Mouse (Mus musculus) intestine, embryonic 15.5 days (tissue): Measurements from ENCODE around the gene Pnpla6. TPM values are rescaled to one million over a fixed set of nuclear protein-coding genes. Genes with fewer than 3 reads are reported as not detected.
"Not testable (repeated sequence)": the region's sequence is repeated elsewhere in the genome, so short reads cannot be mapped to it uniquely, and the experiment has no call there.

Experiments
- ATAC-seq: fragments of 200-750 bp; cut with Nextera tagmentation; 2 replicates; pipeline ENCODE4 v1.8.0; 2017; ENCODE audit warnings: moderate TSS enrichment, moderate library complexity
- H3K27ac ChIP-seq: fragments of 300-500 bp; sonication (generic); 2 replicates; pipeline ENCODE4 v1.5.1; 2015; ENCODE audit warnings: mild to moderate bottlenecking, inconsistent platforms
- H3K27me3 ChIP-seq: fragments of 300-500 bp; sonication (generic); replicated peaks from 2 replicates; pipeline ENCODE4 v1.6.1; 2015; ENCODE audit warnings: inconsistent platforms
- H3K36me3 ChIP-seq: fragments of 300-500 bp; sonication (generic); 2 replicates; pipeline ENCODE4 v1.6.1; 2015; ENCODE audit warnings: inconsistent platforms
- H3K4me1 ChIP-seq: fragments of 300-500 bp; sonication (generic); replicated peaks from 2 replicates; pipeline ENCODE4 v1.6.1; 2015; ENCODE audit warnings: inconsistent platforms
- H3K4me2 ChIP-seq: fragments of 300-500 bp; sonication (generic); replicated peaks from 2 replicates; pipeline ENCODE4 v1.6.1; 2015; ENCODE audit warnings: mild to moderate bottlenecking, inconsistent platforms
- H3K4me3 ChIP-seq: fragments of 300-500 bp; sonication (generic); replicated peaks from 2 replicates; pipeline ENCODE4 v1.5.1; 2015; ENCODE audit warnings: inconsistent platforms
- H3K9ac ChIP-seq: fragments of 300-500 bp; sonication (generic); 2 replicates; pipeline ENCODE4 v1.6.1; 2015; ENCODE audit warnings: inconsistent platforms
- H3K9me3 ChIP-seq: fragments of 300-500 bp; sonication (generic); 2 replicates; pipeline ENCODE4 v1.6.1; 2016; ENCODE audit warnings: inconsistent platforms
- WGBS: fragments of 180-500 bp; shearing (Covaris S2); methylation state at CpG from one replicate; pipeline ENCODE4 v1.1.7; 2015; 5-methylcytosine and 5-hydroxymethylcytosine counted together
- polyA plus RNA-seq: library from polyadenylated mRNA; unstranded; fragments of >200 nt; fragmentation: Nextera tagmentation; extraction: Ambion mirVana; gene quantifications from 2 replicates; pipeline ENCODE4 v1.2.1, GENCODE M21; 2015

Gene Pnpla6
- polyA plus RNA-seq, 1 experiment from 2014 or later, result 34.4 TPM

DNA sequence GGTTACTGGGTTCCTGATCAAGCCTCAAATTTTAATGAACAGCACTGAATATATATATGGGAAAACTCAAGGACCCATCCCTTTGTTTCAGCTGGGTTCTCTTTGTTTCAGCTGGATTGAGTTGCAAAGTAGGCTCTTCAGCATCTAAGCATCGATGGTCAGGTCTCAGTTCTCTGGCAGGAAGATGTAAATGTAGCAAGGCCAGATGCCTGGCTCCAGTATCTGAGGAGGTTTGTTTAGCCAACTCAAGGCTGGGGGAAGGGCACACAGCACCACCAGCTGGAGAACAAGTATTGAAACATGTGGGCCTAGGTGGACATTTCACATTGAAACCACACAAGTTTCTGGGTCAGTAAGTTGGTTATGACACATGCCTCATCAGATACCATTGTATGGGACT is 37.1 kb downstream of the Pnpla6 start:
- H3K9ac ChIP-seq, result no peak overlapping the region
- 86% methylated on average over 1 of the region's 1 CpGs for WGBS

DNA sequence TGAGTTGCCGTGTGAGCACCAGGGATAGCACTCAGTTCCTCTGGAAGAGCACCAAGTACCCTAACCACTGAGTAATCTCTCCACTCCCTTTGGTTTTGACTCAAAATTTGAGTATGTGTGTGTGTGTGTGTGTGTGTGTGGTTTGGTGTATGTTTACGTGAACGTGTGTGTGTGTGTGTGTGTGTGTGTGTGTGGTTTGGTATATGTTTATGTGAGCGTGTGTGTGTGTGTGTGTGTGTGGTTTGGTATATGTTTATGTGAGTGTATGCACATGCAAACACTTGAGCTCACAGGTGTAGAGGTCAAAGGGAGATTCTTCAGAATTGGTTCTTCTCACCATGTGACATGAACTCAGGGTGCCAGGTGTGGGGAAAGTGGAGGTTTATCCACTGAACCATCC is 40.9 kb downstream of the Pnpla6 start:
- no peaks in the 10 kb centered on the region for H3K36me3 ChIP-seq
- no peaks in the 10 kb centered on the region for H3K4me1 ChIP-seq
- H3K9ac ChIP-seq, result no peak overlapping the region
- H3K4me2 ChIP-seq, result no peak overlapping the region
- H3K4me3 ChIP-seq, result no peak overlapping the region
- peak; percentile 86 for ATAC-seq
- WGBS, result 51% methylated on average over 4 of the region's 4 CpGs
- no peaks in the 10 kb centered on the region for H3K9me3 ChIP-seq
- H3K27ac ChIP-seq, result no peak overlapping the region
- no peaks in the 10 kb centered on the region for H3K27me3 ChIP-seq

More for the DNA sequence above, 37.1 kb downstream of the Pnpla6 start:
- Histone ChIP-seq H3K4me3 (no peak overlapping the region), H3K4me1 (no peaks in the 10 kb centered on the region), H3K9me3 (no peaks in the 10 kb centered on the region), H3K27me3 (no peaks in the 10 kb centered on the region), H3K27ac (no peak overlapping the region), H3K36me3 (no peaks in the 10 kb centered on the region), H3K4me2 (no peak overlapping the region)
- no peak for ATAC-seq

DNA sequence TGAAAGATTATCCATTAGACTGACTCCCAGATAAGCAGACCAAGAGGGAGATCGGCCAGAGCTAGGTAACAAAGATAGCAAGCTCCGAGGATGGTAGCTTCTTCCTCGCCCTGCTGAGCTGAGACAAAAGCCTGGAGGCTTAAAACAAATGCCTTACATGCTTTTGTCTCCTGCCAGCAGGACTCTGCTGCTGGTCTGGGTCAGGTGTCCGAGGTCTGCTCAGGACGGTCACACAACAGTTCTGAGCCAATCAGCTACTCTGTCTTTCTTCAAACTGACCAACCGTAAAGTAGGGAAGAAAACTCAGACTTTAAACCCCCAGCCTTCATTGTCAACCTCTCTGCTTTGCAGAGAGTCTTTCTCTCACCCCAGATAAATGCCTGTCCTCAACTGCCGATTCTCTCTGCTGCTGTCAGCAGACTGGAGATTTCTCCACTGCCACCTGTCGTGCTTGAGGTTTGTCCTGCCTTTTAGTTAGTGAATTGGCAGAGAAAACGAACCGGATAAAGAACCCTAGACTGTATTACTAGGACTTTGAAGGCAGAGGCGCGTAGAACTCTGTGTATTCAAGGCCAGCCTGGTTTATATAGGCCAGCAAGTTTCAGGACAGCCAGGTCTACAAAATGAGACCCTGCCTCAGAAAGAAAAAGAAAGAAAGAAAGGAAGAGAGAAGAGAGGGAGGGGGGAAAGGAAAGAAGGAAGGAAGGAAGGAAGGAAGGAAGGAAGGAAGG is 52.6 kb downstream of the Pnpla6 start, which contains the start of gene C330021F23Rik:
Gene C330021F23Rik (plus strand): TSS at position 350 of the 731 bp plus-strand sequence.
- Histone ChIP-seq H3K36me3 (no peaks in the 10 kb centered on the region), H3K9ac (peak within 1 kb of the TSS; percentile 26; the same call in 1 of the 2 replicates), H3K27ac (peak within 1 kb of the TSS; percentile 36; the same call in 1 of the 2 replicates), H3K27me3 (no peaks in the 10 kb centered on the region), H3K4me2 (peak within 1 kb of the TSS; percentile 48), H3K9me3 (no peaks in the 10 kb centered on the region), H3K4me3 (peak within 1 kb of the TSS; percentile 25), H3K4me1 (no peaks in the 10 kb centered on the region; the same call in 1 of the 2 replicates)
- peak; percentile 87 for ATAC-seq
- WGBS, result 4% methylated on average over 12 of the region's 12 CpGs

DNA sequence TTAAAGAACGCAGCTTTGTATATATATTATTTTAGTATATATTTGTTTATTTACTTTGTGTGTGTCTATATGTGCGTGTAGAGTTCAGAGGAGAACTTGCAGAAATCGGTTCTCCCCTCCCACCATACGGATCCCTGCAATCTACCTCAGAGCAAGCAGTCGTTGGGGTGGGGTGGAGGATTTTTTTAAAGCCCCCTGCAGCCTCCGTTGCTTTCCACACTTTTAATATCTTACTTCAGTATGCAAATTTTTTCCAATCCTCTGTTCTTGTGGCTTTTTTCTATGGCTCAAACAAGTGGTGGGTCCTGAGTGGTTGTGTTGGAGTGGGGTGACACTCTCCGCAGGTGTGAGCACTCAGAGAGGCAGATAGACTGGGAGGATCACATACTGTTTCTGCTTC is 53.2 kb downstream of the Pnpla6 start:
- peak overlapping the region; percentile 25 for H3K4me3 ChIP-seq
- H3K4me1 ChIP-seq, result no peaks in the 10 kb centered on the region; the same call in 1 of the 2 replicates
- H3K36me3 ChIP-seq, result no peaks in the 10 kb centered on the region
- no peak overlapping the region for H3K27ac ChIP-seq
- ATAC-seq, result 0 out of 2 replicates have a peak, but pooled peaks have one; percentile 49
- 9% methylated on average over 7 of the region's 7 CpGs for WGBS
- no peak overlapping the region; the same call in 1 of the 2 replicates for H3K9ac ChIP-seq
- H3K4me2 ChIP-seq, result peak overlapping the region; percentile 48
- H3K9me3 ChIP-seq, result no peaks in the 10 kb centered on the region
- no peaks in the 10 kb centered on the region for H3K27me3 ChIP-seq

DNA sequence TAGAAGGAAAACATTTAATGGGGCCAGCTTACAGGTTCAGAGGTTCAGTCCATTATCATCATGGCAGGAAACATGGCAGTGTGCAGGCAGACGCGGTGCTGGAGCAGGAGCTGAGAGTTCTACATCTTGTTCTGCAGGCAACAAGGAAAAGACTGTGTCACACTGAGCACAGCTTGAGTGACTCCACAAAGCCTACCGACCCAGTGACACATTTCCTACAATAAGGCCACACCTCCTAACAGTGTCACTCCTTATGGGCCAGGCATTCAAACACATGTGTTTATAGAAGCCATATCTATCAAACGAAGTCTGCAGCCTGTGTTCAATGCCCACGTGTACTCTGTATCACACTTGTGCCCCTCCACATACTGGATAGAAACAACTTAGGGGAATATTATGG is 54.6 kb downstream of the Pnpla6 start:
- H3K9me3 ChIP-seq, result no peaks in the 10 kb centered on the region
- no peaks in the 10 kb centered on the region for H3K27me3 ChIP-seq
- H3K27ac ChIP-seq, result no peak overlapping the region
- H3K4me1 ChIP-seq, result no peaks in the 10 kb centered on the region; the same call in 1 of the 2 replicates
- ATAC-seq, result no peak
- H3K4me3 ChIP-seq, result no peak overlapping the region
- H3K9ac ChIP-seq, result no peak overlapping the region
- no peak overlapping the region for H3K4me2 ChIP-seq
- whole genome bisulfite sequencing, result 84% methylated on average over 5 of the region's 5 CpGs
- H3K36me3 ChIP-seq, result no peaks in the 10 kb centered on the region

GRCm38 (mm10) chr8:3574546-3574945 is 59.4 kb downstream of the Pnpla6 start:
- no peak for ATAC-seq
- no peak overlapping the region for H3K27ac ChIP-seq
- no peaks in the 10 kb centered on the region for H3K9me3 ChIP-seq
- no peaks in the 10 kb centered on the region for H3K27me3 ChIP-seq
- no peaks in the 10 kb centered on the region for H3K36me3 ChIP-seq
- no peak overlapping the region for H3K4me2 ChIP-seq
- no peak overlapping the region for H3K9ac ChIP-seq
- 90% methylated on average over 3 of the region's 3 CpGs for WGBS
- 0 out of 2 replicates have a peak, but pooled peaks cover 2% of the 10 kb centered on the region for H3K4me1 ChIP-seq
- H3K4me3 ChIP-seq, result no peak overlapping the region

- H3K27ac ChIP-seq, result no peak overlapping the region
- no peak overlapping the region for H3K9ac ChIP-seq
Observed at GRCm38 (mm10) chr8:3576211-3576960, 61.2 kb downstream of the Pnpla6 start.

GRCm38 (mm10) chr8:3579390-3580364 is 64.5 kb downstream of the Pnpla6 start:
- Histone ChIP-seq H3K27ac (peak overlapping the region; percentile 2), H3K9ac (no peak overlapping the region), H3K4me1 (0 out of 2 replicates have a peak, but pooled peaks cover 4% of the 10 kb centered on the region), H3K4me2 (no peak overlapping the region), H3K27me3 (no peaks in the 10 kb centered on the region), H3K4me3 (no peak overlapping the region), H3K9me3 (no peaks in the 10 kb centered on the region), H3K36me3 (no peaks in the 10 kb centered on the region)
- WGBS, result 64% methylated on average over 9 of the region's 9 CpGs
- ATAC-seq, result peak; percentile 84

More at GRCm38 (mm10) chr8:3576211-3576960, 61.2 kb downstream of the Pnpla6 start:
- H3K4me1 ChIP-seq, result 0 out of 2 replicates have a peak, but pooled peaks cover 4% of the 10 kb centered on the region
- H3K9me3 ChIP-seq, result no peaks in the 10 kb centered on the region
- ATAC-seq, result peak; percentile 22
- H3K4me3 ChIP-seq, result no peak overlapping the region
- H3K36me3 ChIP-seq, result no peaks in the 10 kb centered on the region
- 65% methylated on average over 15 of the region's 15 CpGs for WGBS
- no peak overlapping the region for H3K4me2 ChIP-seq
- H3K27me3 ChIP-seq, result no peaks in the 10 kb centered on the region

DNA sequence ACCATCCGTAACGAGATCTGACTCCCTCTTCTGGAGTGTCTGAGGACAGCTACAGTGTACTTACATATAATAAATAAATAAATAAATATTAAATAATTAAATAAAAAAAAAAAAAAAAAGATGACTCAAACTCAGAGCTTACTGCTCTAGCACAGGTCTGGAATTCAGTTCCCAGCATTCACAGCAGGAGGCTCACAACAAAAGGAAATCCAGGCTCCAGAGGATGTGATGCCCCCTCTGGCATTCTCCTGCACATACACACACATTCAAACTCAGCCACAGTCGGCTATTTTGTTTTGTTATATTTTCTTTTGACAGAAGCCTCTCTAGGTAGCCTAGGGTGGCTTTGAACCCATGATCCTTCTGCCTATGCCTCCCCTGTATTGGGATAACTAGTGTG is 66.8 kb downstream of the Pnpla6 start:
- H3K36me3 ChIP-seq, H3K9ac ChIP-seq, ATAC-seq, H3K9me3 ChIP-seq, H3K27me3 ChIP-seq, H3K27ac ChIP-seq, H3K4me2 ChIP-seq, H3K4me3 ChIP-seq, H3K4me1 ChIP-seq: not testable (repeated sequence)
- 94% methylated on average over 3 of the region's 3 CpGs for WGBS

DNA sequence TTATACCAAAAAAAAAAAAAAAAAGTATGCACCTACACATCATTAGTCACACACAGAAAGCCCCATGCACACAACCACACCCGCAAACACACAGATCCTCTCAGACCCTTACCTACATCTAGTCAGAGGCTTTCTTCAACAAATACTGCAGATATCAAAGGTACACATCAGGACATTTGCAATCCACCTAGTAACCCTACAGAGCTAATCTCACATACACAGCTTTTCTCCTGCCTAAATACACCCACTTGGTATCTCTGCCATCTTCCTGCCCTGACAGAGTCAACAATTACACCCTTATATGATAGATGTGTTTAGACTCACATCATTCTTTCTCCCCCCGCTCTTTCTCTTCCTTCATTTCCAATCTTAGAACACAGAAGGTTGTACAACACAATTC is 71.3 kb downstream of the Pnpla6 start:
- Histone ChIP-seq H3K9ac (no peak overlapping the region), H3K4me1 (no peaks in the 10 kb centered on the region), H3K4me3 (no peak overlapping the region), H3K36me3 (no peaks in the 10 kb centered on the region), H3K27me3 (no peaks in the 10 kb centered on the region), H3K27ac (no peak overlapping the region), H3K4me2 (no peak overlapping the region), H3K9me3 (no peaks in the 10 kb centered on the region)
- ATAC-seq, result no peak
- 70% methylated on average over 2 of the region's 2 CpGs for WGBS

GRCm38 (mm10) chr8:3586993-3587390 is 71.8 kb downstream of the Pnpla6 start, which contains the start of gene Camsap3:
Gene Camsap3 (plus strand): TSS chr8:3587293.
- Histone ChIP-seq H3K4me3 (peak within 1 kb of the TSS; percentile 68), H3K9ac (peak within 1 kb of the TSS; percentile 76), H3K27ac (peak within 1 kb of the TSS; percentile 88), H3K4me1 (0 out of 2 replicates have a peak, but pooled peaks cover 2% of the 10 kb centered on the region), H3K9me3 (no peaks in the 10 kb centered on the region), H3K27me3 (no peaks in the 10 kb centered on the region), H3K36me3 (no peaks in the 10 kb centered on the region), H3K4me2 (peak within 1 kb of the TSS; percentile 86)
- WGBS, result 10% methylated on average over 7 of the region's 7 CpGs
- no peak; the same call in 1 of the 2 replicates for ATAC-seq
